Mouse (Mus musculus) erythroblast, embryonic 14.5 days (primary cell): ENCODE results near the gene Gadl1. TPM values are rescaled to one million over a fixed set of nuclear protein-coding genes. Genes with fewer than 3 reads are reported as not detected.

Experiments used
- H3K27me3 ChIP-seq: 2 replicates; pipeline ENCODE4 v1.6.1; 2012; ENCODE audit warnings: inconsistent platforms; ENCODE audit not compliant: control insufficient read depth
- H3K36me3 ChIP-seq: 2 replicates; pipeline ENCODE4 v1.6.1; 2012; ENCODE audit warnings: mild to moderate bottlenecking, inconsistent platforms; ENCODE audit not compliant: control insufficient read depth
- H3K4me1 ChIP-seq: 2 replicates; pipeline ENCODE4 v1.6.1; 2012; ENCODE audit warnings: inconsistent platforms; ENCODE audit not compliant: control insufficient read depth
- H3K4me3 ChIP-seq: replicated peaks from 2 replicates; pipeline ENCODE3; 2012; ENCODE audit warnings: moderate library complexity, mild to moderate bottlenecking, inconsistent platforms
- H3K9me3 ChIP-seq: 2 replicates; pipeline ENCODE4 v1.6.1; 2012; ENCODE audit warnings: low read length, inconsistent platforms, mixed read lengths; ENCODE audit not compliant: control insufficient read depth
- GATA1 ChIP-seq: IDR thresholded peaks from 2 replicates; pipeline ENCODE4 v1.6.1; 2012; ENCODE audit warnings: low read length, inconsistent platforms, mixed read lengths
- TAL1 ChIP-seq: IDR thresholded peaks from 3 replicates; pipeline ENCODE4 v1.6.1; 2012; ENCODE audit warnings: low read length, inconsistent platforms, mixed read lengths
- polyA plus RNA-seq: library from polyadenylated mRNA; stranded (reverse); fragments of >175 nt; gene quantifications from 2 replicates; pipeline ENCODE4 v1.2.3, GENCODE M21; 2012

The Gadl1 gene
- polyA plus RNA-seq, 1 experiment = not detected

- Histone ChIP-seq H3K36me3 (no peaks in the 10 kb centered on the region; the same call in 1 of the 2 replicates), H3K4me3 (no peak overlapping the region), H3K9me3 (no peaks in the 10 kb centered on the region), H3K27me3 (no peaks in the 10 kb centered on the region), H3K4me1 (no peaks in the 10 kb centered on the region; the same call in 1 of the 2 replicates)
- TF ChIP-seq TAL1 = no peak
- no peak for TF ChIP-seq GATA1
Observed at GRCm38 (mm10) chr9:116121472-116121871, 212.2 kb downstream of the Gadl1 start.

GRCm38 (mm10) chr9:116122544-116122943 is 213.3 kb downstream of the Gadl1 start:
- H3K36me3 ChIP-seq = no peaks in the 10 kb centered on the region; the same call in 1 of the 2 replicates
- H3K4me1 ChIP-seq = no peaks in the 10 kb centered on the region; the same call in 1 of the 2 replicates
- no peak overlapping the region for H3K4me3 ChIP-seq
- no peaks in the 10 kb centered on the region for H3K9me3 ChIP-seq
- H3K27me3 ChIP-seq = no peaks in the 10 kb centered on the region
- TF ChIP-seq TAL1 = no peak
- no peak for TF ChIP-seq GATA1

- TF ChIP-seq GATA1 = no peak
- Histone ChIP-seq H3K4me1 (no peaks in the 10 kb centered on the region; the same call in 1 of the 2 replicates), H3K4me3 (no peak overlapping the region), H3K36me3 (no peaks in the 10 kb centered on the region; the same call in 1 of the 2 replicates), H3K27me3 (no peaks in the 10 kb centered on the region), H3K9me3 (no peaks in the 10 kb centered on the region)
Observed at GRCm38 (mm10) chr9:116122969-116123589, 213.8 kb downstream of the Gadl1 start.
